Mouse (Mus musculus): ENCODE measurements around the gene Arrdc1. TPM values are rescaled to one million over a fixed set of nuclear protein-coding genes. Genes with fewer than 3 reads are reported as not detected.

The Arrdc1 gene
- polyA plus RNA-seq (2012; ENCODE audit: insufficient read depth, insufficient read length, missing spikeins): 97.6 and 102 TPM in 2 replicates

GRCm38 (mm10) chr2:24935057-24935796 is at the start of gene Arrdc1:
Gene Arrdc1 (minus strand): TSS chr2:24935252.
- Histone ChIP-seq H3K4me3 (ENCODE audit: insufficient read depth, low read length) (peak within 1 kb of the TSS; percentile 96), H3K4me1 (ENCODE audit: control insufficient read depth, insufficient read depth, low read length) (peaks cover 10% of the 10 kb centered on the region; the same call in 1 of the 2 replicates), H3K27ac (ENCODE audit: insufficient read depth, low read depth, low read length) (peak within 1 kb of the TSS; percentile 86)
- peak; percentile 25; the same call in 1 of the 2 replicates for TF ChIP-seq CTCF (IDR thresholded peaks at IDR 0.05; ENCODE audit: low read depth, low read length)
- TF ChIP-seq POLR2A (IDR thresholded peaks at IDR 0.05; ENCODE audit: borderline replicate concordance, low read depth, low read length): no peak; the same call in none of the 2 replicates

- H3K27ac ChIP-seq (ENCODE audit: insufficient read depth, low read depth, low read length): peak overlapping the region; percentile 100
- H3K4me1 ChIP-seq (ENCODE audit: control insufficient read depth, insufficient read depth, low read length): peaks cover 12% of the 10 kb centered on the region
Measured at GRCm38 (mm10) chr2:24976960-24977359, 41.9 kb upstream of the Arrdc1 start.

GRCm38 (mm10) chr2:24975704-24976297 is 40.7 kb upstream of the Arrdc1 start, which contains the start of gene Pnpla7:
Gene Pnpla7 (plus strand): TSS chr2:24976033.
- no peak for TF ChIP-seq POLR2A (IDR thresholded peaks at IDR 0.05; ENCODE audit: borderline replicate concordance, low read depth, low read length)
- TF ChIP-seq CTCF (IDR thresholded peaks at IDR 0.05; ENCODE audit: low read depth, low read length): no peak
- Histone ChIP-seq H3K4me3 (ENCODE audit: insufficient read depth, low read length) (peak within 1 kb of the TSS; percentile 94), H3K4me1 (ENCODE audit: control insufficient read depth, insufficient read depth, low read length) (peaks cover 21% of the 10 kb centered on the region), H3K27ac (ENCODE audit: insufficient read depth, low read depth, low read length) (peak within 1 kb of the TSS; percentile 100)

More at GRCm38 (mm10) chr2:24976960-24977359, 41.9 kb upstream of the Arrdc1 start:
- peak overlapping the region; percentile 94 for H3K4me3 ChIP-seq (ENCODE audit: insufficient read depth, low read length)
- TF ChIP-seq CTCF (IDR thresholded peaks at IDR 0.05; ENCODE audit: low read depth, low read length) (no peak), POLR2A (IDR thresholded peaks at IDR 0.05; ENCODE audit: borderline replicate concordance, low read depth, low read length) (no peak)

- TF ChIP-seq POLR2A (IDR thresholded peaks at IDR 0.05; ENCODE audit: borderline replicate concordance, low read depth, low read length) (no peak; the same call in 1 of the 2 replicates), CTCF (IDR thresholded peaks at IDR 0.05; ENCODE audit: low read depth, low read length) (no peak)
- H3K4me3 ChIP-seq (ENCODE audit: insufficient read depth, low read length): peak within 1 kb of the TSS; percentile 94
- H3K4me1 ChIP-seq (ENCODE audit: control insufficient read depth, insufficient read depth, low read length): peaks cover 26% of the 10 kb centered on the region
- peak within 1 kb of the TSS; percentile 100 for H3K27ac ChIP-seq (ENCODE audit: insufficient read depth, low read depth, low read length)
Measured at GRCm38 (mm10) chr2:24974906-24975703, 40.1 kb upstream of the Arrdc1 start, which contains the start of gene Mrpl41. Gene Mrpl41 (minus strand): TSS chr2:24975098.

- peak overlapping the region; percentile 73 for H3K4me3 ChIP-seq (ENCODE audit: insufficient read depth, low read length)
- peaks cover 33% of the 10 kb centered on the region for H3K4me1 ChIP-seq (ENCODE audit: control insufficient read depth, insufficient read depth, low read length)
- peak overlapping the region; percentile 69 for H3K27ac ChIP-seq (ENCODE audit: insufficient read depth, low read depth, low read length)
Measured at GRCm38 (mm10) chr2:24974452-24974851, 39.4 kb upstream of the Arrdc1 start.

- no peak overlapping the region for H3K4me3 ChIP-seq (ENCODE audit: insufficient read depth, low read length)
- peak overlapping the region; percentile 69 for H3K27ac ChIP-seq (ENCODE audit: insufficient read depth, low read depth, low read length)
- TF ChIP-seq CTCF (IDR thresholded peaks at IDR 0.05; ENCODE audit: low read depth, low read length) (peak; percentile 29; the same call in 1 of the 2 replicates), POLR2A (IDR thresholded peaks at IDR 0.05; ENCODE audit: borderline replicate concordance, low read depth, low read length) (no peak)
- peaks cover 35% of the 10 kb centered on the region for H3K4me1 ChIP-seq (ENCODE audit: control insufficient read depth, insufficient read depth, low read length)
Measured at GRCm38 (mm10) chr2:24970386-24970785, 35.3 kb upstream of the Arrdc1 start.

GRCm38 (mm10) chr2:24962304-24963000 is 27.4 kb upstream of the Arrdc1 start, which contains the start of gene Dph7:
Gene Dph7 (plus strand): TSS chr2:24962400.
- H3K4me1 ChIP-seq (ENCODE audit: control insufficient read depth, insufficient read depth, low read length): peaks cover 9% of the 10 kb centered on the region
- H3K27ac ChIP-seq (ENCODE audit: insufficient read depth, low read depth, low read length): no peak within 1 kb of the TSS
- peak; percentile 83 for TF ChIP-seq CTCF (IDR thresholded peaks at IDR 0.05; ENCODE audit: low read depth, low read length)
- TF ChIP-seq POLR2A (IDR thresholded peaks at IDR 0.05; ENCODE audit: borderline replicate concordance, low read depth, low read length): no peak
- H3K4me3 ChIP-seq (ENCODE audit: insufficient read depth, low read length): peak within 1 kb of the TSS; percentile 88

- peaks cover 20% of the 10 kb centered on the region for H3K4me1 ChIP-seq (ENCODE audit: control insufficient read depth, insufficient read depth, low read length)
- peak; percentile 47; the same call in 1 of the 2 replicates for TF ChIP-seq CTCF (IDR thresholded peaks at IDR 0.05; ENCODE audit: low read depth, low read length)
- no peak for TF ChIP-seq POLR2A (IDR thresholded peaks at IDR 0.05; ENCODE audit: borderline replicate concordance, low read depth, low read length)
- H3K27ac ChIP-seq (ENCODE audit: insufficient read depth, low read depth, low read length): no peak overlapping the region
- no peak overlapping the region for H3K4me3 ChIP-seq (ENCODE audit: insufficient read depth, low read length)
Measured at GRCm38 (mm10) chr2:24960910-24961309, 25.9 kb upstream of the Arrdc1 start.

GRCm38 (mm10) chr2:24952537-24953055 is 17.5 kb upstream of the Arrdc1 start:
- H3K27ac ChIP-seq (ENCODE audit: insufficient read depth, low read depth, low read length): no peak overlapping the region
- no peak for TF ChIP-seq CTCF (IDR thresholded peaks at IDR 0.05; ENCODE audit: low read depth, low read length)
- no peak for TF ChIP-seq POLR2A (IDR thresholded peaks at IDR 0.05; ENCODE audit: borderline replicate concordance, low read depth, low read length)
- no peak overlapping the region for H3K4me3 ChIP-seq (ENCODE audit: insufficient read depth, low read length)
- H3K4me1 ChIP-seq (ENCODE audit: control insufficient read depth, insufficient read depth, low read length): peaks cover 23% of the 10 kb centered on the region
